Mouse (Mus musculus): ENCODE data around the gene Wsb1.

DNA sequence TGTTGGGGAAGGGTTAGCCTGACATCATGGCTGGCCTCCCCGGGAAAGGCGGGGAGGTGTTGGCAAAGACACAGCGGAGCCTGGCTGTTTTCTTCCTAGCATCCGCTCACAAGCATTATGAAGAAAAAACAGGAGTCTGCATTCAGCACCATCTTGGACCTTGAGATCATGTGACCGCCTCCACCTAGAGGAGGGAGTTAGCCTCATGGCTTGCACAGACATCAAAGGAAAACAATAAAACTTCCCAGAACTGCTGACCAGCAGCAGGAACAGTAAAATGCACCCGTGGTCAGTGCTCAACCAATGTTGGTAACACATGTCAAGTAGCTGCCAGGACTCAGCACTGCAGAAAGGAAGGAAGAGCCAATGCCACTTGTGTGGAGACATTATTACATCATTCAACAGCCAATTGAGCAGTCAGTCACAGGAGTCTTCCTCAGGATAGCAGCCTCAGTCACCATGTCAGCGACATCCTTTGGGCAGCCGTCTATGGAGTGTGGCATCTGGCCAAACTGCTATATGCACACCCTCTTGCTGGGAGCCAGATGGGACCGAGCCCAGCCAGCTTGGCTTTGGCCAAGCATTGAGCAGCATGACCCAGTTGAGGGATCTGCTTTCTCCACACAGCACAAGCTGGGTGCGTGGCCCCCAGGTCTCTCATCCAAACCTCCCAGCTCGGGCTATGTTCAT is 24.8 kb downstream of the Wsb1 start:
- TF ChIP-seq POLR2A (IDR thresholded peaks at IDR 0.05; ENCODE audit: extremely low read depth, insufficient read depth, low read length), result no peak
- TF ChIP-seq CTCF (IDR thresholded peaks at IDR 0.05; ENCODE audit: extremely low read depth, insufficient read depth, low read length), result no peak
